Mouse (Mus musculus): ENCODE results near the gene H2-DMb1.
A peak's percentile ranks its signal among the peaks of the same experiment; 100 is the strongest.

H2-DMb1 gene

GRCm38 (mm10) chr17:34144960-34145371 is 7.9 kb upstream of the H2-DMb1 start:
- DNase-seq (ENCODE audit: low read depth), result no peak

- DNase-seq (ENCODE audit: low read depth), result no peak
Measured at GRCm38 (mm10) chr17:34155534-34155933, 2.7 kb downstream of the H2-DMb1 start.

DNA sequence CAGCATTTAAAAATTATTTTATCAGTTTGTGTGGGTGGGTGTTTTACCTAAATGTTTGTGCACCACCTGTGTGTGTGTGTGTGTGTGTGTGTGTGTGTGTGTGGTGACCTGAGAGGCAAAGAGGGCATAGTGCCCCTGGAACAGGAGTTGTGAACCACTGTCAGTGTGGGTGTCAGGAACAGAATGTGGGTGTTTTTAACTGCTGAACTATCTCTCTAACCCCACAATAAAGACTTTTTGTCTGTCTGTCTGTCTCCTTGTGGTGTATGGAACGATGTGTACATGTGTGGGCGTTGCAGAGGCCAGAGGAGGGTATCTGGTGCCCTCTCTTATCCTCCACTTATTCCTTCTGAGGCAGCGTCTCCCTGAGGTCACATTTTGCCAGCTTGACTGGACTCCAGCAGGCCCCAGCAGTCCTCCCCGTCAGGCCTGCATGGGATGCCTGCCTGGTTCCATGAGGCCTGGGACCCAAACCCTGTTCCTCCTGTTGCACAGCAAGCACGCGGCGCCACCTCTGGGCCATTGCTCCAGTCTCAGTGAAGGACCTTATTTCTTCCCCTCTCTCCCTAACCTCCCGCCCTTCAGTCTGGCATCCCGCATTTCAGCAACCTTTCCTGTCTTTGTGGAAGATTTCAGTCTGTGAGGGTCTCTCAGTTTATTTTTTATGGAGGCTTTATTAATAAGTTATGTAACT is 11.5 kb downstream of the H2-DMb1 start:
- DNase-seq (ENCODE audit: low read depth), result no peak

- DNase-seq (ENCODE audit: low read depth), result no peak
Measured at GRCm38 (mm10) chr17:34165033-34165730, 12.3 kb downstream of the H2-DMb1 start.

DNA sequence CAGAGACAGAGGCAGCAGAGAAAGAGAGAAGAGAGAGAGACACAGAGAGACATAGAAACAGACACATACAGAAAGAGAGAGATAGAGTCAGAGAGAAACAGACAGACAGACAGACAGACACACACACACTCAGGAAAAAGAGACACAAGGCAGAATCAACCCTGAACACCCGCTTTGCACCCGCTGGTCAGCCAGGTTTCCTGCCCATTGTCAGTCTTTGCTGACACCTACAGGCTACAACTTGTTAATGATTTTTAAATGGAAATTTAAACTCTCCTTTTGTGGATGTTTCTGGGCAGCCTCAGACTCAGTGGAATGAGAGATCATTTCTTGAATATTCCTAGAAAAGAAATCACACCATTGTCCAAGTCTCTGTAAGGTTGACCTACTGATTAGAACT is 16.4 kb downstream of the H2-DMb1 start:
- no peak for DNase-seq (ENCODE audit: low read depth)

DNA sequence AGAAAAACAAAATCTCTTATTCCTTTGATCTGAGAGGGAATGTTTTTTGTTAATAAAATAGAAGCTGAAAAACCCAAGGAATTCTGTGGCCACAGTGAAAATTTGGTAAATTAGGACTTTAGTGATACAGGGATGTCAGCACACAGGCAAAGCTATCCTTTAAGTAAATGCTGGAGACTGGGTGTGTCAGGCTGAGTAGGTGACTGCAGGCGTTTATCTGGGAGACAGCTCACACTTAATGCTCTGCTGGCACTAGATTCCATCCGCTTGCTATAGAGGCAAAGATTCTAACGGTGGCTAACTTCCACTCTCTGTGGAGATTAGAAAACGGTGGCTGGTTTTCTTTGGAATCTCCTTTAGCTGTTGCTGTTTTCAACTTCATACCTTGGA is 17.6 kb downstream of the H2-DMb1 start:
- no peak for DNase-seq (ENCODE audit: low read depth)

GRCm38 (mm10) chr17:34170877-34171498 is 18.1 kb downstream of the H2-DMb1 start:
- DNase-seq (ENCODE audit: low read depth), result peak; percentile 85

DNA sequence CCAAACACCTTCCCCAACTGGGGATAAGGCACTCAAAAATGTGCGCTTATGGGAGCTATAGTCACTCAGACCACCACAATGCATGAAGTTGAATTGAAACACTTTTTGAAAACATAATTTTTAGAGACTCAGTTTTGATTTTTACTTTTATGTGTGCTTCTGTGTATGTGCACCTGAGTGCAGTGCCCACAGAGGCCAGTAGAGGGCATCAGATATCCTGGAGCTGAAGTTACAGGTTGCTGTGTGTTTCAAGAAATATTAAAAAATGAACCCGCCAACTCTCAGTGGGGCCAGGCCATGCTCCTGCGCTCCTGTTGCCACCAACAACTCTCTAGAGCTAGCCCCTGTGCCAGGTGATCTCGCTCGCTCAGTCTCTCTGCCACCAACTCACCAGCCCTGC is 19.7 kb downstream of the H2-DMb1 start:
- no peak for DNase-seq (ENCODE audit: low read depth)

DNA sequence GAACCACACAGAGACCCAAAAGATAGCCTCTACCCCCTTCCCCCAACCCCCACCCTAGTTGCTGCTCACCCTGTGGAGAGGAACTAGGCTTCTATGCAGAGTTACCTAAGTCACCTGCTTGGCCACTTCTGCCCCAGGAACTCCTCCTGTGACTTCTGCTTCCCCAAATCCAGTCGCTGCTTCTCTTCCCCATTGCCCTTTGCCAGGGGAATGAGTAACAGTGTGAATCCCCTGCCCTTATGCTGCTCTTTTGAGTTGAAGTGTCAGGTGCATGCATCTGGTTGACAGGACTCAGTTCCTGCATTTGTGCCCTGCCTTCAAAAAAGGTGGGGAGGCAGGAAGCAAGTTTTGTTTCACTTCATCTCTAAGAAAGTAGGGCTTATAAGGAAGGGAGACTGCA is 21.2 kb downstream of the H2-DMb1 start:
- no peak for DNase-seq (ENCODE audit: low read depth)

DNA sequence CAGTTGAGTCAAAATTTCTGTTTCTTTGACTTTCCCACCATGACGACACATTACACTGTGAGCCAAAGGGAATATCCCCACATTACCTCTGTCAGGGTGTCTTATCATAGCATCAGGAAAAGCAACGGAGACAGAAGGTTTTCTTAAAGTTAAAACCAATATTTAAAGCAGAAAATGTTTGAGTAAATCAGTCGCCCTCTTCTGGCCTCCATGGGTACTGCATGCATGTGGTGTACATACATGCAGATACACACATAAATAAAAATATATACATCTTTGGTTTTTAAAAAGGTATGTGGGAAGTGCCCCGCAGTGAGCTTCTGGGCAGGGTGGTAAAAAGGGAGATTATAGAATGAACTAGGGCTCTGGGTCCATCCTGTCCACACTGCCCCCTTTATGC is 24.3 kb downstream of the H2-DMb1 start:
- no peak for DNase-seq (ENCODE audit: low read depth)

DNA sequence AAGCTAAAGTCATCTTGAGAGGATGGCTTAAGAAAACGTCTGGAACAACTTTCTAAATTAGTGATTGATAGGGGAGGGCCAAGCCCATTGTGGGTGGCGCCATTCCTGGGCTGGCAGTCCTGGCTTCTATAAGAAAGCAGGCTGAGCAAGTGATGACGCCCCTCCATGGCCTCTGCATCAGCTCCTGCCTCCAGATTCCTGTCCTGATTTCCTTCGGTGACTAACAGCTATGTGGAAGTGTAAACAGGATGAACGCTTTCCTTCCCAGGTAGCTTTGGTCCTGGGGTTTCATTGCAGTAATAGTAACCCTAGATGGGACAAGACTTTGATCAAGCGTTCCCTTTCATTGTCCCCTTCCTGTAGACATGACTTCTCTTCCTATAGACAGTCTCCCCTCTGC is 26.1 kb downstream of the H2-DMb1 start:
- DNase-seq (ENCODE audit: low read depth), result no peak

DNA sequence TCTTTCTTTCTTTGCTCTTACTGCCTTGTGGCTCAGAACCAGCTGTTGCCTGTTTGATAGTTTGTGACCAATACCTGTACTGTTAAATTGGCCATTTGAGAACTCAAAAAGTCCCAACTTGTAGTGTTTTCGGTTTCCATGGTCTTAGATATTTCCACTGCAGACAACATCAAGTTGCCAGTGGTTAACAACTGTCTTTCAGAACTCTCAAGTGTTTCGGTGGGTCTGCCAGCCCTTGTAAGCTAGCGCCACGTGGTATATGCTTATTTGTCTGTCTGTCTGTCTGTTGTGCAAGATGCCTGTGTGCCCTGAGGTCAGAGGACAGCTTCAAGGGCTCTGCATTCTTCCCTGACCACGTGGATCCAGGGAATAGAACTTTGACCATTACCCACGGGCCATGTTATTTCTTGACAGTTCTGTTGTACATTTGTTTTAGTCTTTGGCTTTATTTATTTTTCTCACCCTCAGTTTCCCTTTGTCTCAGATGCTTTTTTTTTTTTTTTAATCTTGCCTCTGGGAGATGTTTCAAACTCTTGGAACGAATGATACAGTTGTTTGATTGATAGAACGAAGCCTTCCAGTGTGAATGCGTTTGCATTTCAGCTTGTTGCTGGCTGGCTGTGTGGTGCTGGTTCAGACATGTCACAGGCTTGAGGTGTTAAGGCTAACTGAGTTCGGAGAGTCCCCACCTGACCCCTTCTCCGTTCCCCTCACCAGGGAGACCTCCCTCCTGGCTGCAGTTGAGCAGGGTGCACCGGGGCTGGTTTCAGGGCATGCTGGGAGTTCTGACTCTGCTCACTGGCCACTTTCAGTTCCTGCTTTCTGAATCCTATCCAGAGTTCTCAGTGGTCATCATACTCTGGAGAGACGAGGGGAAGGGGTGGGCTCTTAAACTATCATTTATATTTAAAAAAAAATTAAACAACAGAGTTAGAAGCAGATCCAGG is 27.3 kb downstream of the H2-DMb1 start:
- no peak for DNase-seq (ENCODE audit: low read depth)

- no peak for DNase-seq (ENCODE audit: low read depth)
Measured at GRCm38 (mm10) chr17:34183564-34184219, 30.8 kb downstream of the H2-DMb1 start.

GRCm38 (mm10) chr17:34185526-34185925 is 32.7 kb downstream of the H2-DMb1 start:
- no peak for DNase-seq (ENCODE audit: low read depth)

GRCm38 (mm10) chr17:34186885-34187260 is 34.0 kb downstream of the H2-DMb1 start:
- DNase-seq (ENCODE audit: low read depth), result no peak

DNA sequence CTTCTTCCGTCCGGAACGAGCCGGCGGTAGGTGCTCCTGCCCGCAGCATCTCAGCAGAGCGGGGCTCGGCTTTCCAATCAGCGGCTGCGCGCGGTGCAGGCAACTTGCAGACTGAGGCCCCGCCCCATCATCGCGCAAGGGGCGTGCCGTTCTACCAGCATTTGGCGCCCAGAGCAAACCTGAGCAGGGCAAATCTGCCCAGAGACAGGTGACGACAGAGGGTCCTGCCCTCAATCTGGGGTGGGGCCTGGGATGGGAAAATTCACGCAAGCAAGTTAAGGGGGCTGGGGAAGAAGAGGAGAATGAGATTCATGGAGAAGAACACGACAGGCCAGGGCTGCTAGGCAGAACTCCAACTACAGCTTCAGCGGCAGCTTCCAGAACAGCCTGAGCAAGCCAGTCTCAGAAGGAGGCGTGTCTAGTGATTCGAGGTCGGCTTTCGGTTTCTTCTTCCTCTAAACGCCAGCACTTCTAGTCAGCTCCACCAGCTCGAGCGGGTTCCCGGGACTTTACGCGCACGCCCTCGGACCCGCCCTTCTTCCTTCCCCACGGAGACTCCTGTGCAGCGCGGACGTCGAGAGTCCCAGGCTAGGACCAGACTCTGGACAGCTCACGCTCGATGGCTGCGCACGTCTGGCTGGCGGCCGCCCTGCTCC is 34.5 kb downstream of the H2-DMb1 start, which contains the start of the genes Tap1 and Psmb9:
Gene Tap1, plus strand, starts transcription at position 293 of the 656 bp plus-strand sequence.
Gene Psmb9, minus strand, starts transcription at position 504 of the 656 bp plus-strand sequence.
- DNase-seq (ENCODE audit: low read depth), result peak; percentile 97

- DNase-seq (ENCODE audit: low read depth), result no peak
Measured at GRCm38 (mm10) chr17:34188010-34188409, 35.1 kb downstream of the H2-DMb1 start.

GRCm38 (mm10) chr17:34188986-34189385 is 36.1 kb downstream of the H2-DMb1 start:
- DNase-seq (ENCODE audit: low read depth), result no peak

- no peak for DNase-seq (ENCODE audit: low read depth)
Measured at GRCm38 (mm10) chr17:34192852-34193251, 40.0 kb downstream of the H2-DMb1 start.

DNA sequence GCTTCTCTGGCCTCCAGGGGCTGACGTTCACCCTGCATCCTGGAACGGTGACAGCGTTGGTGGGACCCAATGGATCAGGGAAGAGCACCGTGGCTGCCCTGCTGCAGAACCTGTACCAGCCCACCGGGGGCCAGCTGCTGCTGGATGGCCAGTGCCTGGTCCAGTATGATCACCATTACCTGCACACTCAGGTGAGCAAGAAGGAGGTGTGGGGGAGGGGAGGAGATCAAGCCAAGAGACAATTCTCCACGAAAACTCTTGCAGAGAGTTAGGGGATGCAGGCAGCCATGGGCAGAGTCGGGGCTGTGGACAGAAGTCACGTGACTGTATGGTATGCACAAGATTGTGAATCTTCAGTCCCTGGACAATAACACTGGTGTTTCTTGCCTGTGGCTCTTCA is 40.6 kb downstream of the H2-DMb1 start:
- no peak for DNase-seq (ENCODE audit: low read depth)

DNA sequence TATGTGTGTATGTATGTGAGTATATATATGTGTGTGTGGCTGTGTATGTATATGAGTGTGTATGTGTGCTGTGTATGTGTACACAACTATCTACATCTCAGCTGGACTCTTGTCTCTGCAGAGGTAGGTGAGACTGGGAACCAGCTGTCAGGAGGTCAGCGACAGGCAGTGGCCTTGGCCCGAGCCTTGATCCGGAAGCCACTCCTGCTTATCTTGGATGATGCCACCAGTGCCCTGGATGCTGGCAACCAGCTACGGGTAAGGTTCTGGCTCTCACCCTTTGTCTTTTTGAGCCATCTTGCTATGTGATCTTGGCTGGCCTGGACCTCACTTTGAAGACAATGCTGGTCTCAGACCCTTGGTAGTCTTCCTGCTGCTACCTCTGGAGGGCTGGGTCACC is 41.9 kb downstream of the H2-DMb1 start:
- no peak for DNase-seq (ENCODE audit: low read depth)
